Mouse (Mus musculus) embryo, embryonic 10 days (tissue): ENCODE data around the gene Eps8.

Experiments used
- DNase-seq: peaks from one replicate; pipeline ENCODE4 v3.0.0-alpha.2; 2015; ENCODE audit warnings: low spot score

Eps8 gene

GRCm38 (mm10) chr6:137664936-137665335, 10.3 kb upstream of the Eps8 start:
- no peak for DNase-seq

- no peak for DNase-seq
Observed at GRCm38 (mm10) chr6:137661583-137662365, 7.1 kb upstream of the Eps8 start.

DNA sequence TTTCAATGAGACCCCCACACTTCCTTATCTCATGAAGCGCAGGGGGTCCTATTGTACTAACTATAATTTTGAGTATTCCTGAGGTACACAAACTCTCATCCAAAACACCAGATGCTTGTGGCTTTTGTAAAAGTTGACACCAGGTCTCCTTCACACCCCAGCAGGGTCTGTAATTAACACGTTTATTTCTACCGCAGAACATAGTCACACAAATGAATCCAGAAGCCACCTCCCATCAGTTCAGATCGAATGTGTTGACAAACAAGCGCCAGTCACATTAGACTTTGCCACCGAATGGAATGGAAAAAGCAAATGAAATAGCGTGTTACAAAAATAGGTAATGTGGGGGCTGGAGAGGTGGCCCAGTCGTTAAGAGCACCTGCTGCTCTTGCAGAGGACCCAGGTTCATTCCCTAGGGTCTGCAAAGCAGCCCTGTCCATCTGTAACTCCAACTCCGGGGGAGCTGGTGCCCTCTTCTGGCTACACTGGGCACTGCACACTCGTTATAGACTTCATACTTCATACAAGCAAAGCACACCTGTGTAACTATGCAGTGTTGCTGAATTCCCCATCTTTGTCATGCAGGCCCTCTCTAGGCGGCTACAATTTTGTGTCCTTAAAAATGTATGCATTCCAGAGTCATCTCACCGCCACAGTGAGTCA, 3.9 kb upstream of the Eps8 start:
- peak; percentile 27 for DNase-seq

- DNase-seq, result no peak
Observed at GRCm38 (mm10) chr6:137657203-137657602, 2.5 kb upstream of the Eps8 start.

DNA sequence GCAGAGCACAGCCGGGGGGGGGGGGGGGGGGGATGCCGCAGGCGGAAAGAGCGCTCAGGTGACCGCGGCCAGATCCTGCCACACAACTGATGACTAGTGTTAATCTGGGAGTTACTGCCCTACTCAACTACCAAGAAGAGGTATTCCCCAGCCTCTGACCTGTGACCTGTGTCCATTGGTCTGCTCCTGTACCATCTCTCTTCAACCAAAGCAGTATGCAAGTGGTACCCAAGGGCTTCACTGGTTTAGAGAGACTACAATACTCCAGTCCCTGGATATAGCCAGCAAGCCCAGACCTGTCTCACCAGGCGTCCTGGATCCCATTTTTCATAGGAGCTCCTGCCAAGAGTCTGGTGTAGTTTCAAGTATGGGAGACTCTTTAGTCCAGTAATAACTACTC, 5.1 kb downstream of the Eps8 start:
- DNase-seq, result no peak

GRCm38 (mm10) chr6:137649068-137649480, 5.6 kb downstream of the Eps8 start:
- peak; percentile 76 for DNase-seq

GRCm38 (mm10) chr6:137648110-137649067, 6.3 kb downstream of the Eps8 start:
- DNase-seq, result peak; percentile 24

DNA sequence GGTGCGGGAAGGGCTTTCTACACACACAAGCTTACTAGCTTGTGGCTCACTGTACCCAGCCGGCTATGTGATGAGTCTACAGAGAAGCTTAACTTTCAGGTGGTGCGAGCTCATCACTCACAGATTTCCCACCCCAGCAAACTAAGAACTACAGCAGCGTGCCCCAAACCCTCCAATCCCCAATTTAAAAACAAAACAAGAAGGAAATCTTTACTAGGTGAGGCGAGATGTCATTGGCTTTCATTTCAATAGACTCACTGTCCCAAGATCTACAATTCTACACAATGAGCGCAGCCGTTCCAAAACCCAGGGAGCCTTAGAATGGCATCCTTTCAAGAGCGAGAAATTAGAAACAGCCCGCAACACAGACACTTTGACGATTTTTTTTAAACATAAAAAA, 7.0 kb downstream of the Eps8 start:
- DNase-seq, result no peak

GRCm38 (mm10) chr6:137646726-137647125, 8.0 kb downstream of the Eps8 start:
- no peak for DNase-seq

DNA sequence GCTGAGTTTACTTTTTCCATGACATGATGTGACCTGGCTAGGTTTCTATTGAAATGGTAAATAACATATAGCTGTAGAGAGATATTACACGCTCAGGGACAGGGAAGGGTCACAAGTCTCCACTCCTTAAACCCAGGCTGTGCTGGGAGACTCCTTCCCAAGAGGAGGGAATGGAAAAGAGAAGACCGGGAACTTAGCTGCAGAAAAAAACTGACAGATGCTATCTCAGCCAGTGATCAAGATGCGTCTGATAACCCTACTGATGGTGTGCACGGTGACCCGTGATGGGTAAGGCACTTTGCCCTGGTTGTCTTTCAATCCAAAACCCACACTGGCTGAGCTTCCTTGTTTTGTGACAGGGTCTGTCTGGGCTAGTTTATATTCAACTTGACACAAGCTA, 9.8 kb downstream of the Eps8 start:
- DNase-seq, result no peak

DNA sequence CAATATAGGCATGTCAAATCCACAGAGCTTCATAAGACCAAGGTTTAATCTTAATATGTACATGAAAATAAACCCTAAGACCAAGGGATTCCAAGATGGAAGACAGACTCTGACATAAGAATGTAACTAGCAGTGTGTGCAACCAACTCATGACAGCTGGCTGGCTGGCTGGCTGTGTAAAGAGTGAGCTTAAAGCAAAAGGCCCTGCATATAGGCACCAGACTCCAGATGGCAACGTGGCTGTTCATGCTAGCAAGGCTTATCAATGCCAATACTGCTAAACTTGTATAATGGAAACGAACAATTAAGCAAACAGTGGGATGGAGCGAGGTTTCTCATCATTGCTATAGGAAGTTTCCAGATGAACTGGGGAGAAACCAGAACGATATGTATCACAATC, 10.9 kb downstream of the Eps8 start:
- no peak for DNase-seq

- DNase-seq, result no peak
Observed at GRCm38 (mm10) chr6:137641642-137642041, 13.0 kb downstream of the Eps8 start.

GRCm38 (mm10) chr6:137638834-137639567, 15.7 kb downstream of the Eps8 start:
- DNase-seq, result no peak

- DNase-seq, result no peak
Observed at GRCm38 (mm10) chr6:137637443-137637842, 17.2 kb downstream of the Eps8 start.

DNA sequence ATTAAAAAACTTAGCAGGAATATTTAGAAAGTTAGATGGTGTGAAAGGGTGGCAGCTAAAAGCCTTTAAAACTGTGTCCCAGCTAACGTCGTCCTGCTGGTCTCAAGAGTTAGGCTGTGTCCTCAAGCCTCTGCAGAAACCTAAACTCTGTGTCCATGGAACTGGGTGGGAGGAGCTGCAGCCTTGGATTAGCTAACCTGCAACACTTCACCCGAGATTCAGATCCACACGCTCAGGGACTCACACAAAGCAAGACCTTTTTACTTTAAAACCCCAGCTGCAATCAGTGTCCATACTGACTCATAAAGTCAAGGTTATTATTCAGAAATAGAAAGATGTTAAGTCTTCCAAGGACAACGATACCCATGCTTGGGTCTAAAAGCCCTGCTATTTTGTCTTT, 18.5 kb downstream of the Eps8 start:
- DNase-seq, result no peak

GRCm38 (mm10) chr6:137633626-137634025, 21.1 kb downstream of the Eps8 start:
- DNase-seq, result peak; percentile 54

DNA sequence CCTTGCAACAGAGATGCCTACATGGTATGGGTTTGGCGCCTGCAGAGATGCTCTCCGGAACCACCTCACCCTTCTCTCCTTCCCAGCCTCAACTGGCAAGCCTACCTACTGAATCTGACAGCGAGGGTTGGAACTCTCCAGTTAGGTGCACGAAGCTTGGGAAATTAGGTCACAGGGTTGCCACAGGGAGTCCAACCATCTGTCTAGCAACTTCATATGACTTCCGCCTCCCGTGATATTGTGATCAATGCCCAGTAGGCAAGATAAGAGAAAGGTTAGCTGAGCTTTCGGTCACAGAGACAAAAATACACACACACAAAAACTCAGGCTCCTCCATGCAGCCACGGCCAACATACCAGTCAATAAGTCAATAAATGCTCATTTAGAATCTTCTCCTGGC, 21.6 kb downstream of the Eps8 start:
- no peak for DNase-seq

DNA sequence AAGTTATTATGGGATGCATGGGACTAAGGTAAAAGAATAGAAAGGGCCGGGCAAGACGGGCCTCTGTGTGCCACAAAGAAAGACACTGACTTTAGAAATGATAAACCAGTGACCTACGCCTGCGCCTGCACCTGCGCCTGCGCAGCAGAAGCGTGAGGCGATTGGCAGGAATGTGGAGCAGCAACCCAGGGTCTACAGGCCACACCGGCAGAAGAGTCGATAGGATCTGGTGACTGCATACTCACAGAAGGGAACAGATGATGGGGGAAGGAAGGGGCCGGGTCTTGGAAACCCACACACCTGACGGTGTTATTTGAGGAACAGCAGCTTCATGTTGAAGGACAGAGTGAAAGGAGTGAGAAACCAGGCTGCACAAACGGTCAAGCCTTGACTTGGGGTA, 24.3 kb downstream of the Eps8 start:
- no peak for DNase-seq

DNA sequence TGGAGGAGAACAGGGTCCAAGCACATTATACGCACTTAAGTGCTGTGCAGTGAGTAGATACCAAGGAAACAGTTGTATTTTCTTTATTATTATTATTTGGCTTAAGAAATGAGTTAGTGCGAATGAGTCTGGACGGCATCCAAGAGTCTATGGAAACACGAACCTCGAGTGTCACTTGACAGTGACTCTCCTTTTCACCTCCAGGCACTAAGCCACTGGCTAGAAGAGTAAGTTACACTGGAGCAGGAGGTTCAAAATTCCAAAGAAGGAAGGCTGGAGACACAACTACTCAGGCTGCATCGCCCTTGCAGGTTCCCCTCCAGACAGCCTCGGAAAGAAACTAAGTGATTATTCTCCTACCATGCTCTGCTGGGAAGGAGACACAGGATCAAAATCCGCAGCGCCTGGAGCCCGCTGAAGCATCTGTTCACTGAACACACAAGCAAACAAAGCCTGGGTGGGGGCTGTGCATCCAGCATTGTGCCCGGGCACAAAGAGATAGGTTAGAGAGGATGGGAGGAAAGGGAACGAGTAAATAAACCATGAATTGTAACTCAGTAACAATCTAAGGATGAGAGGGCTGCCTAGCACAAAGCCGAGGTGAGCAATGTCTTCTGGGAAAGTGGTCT, 25.0 kb downstream of the Eps8 start:
- DNase-seq, result no peak

DNA sequence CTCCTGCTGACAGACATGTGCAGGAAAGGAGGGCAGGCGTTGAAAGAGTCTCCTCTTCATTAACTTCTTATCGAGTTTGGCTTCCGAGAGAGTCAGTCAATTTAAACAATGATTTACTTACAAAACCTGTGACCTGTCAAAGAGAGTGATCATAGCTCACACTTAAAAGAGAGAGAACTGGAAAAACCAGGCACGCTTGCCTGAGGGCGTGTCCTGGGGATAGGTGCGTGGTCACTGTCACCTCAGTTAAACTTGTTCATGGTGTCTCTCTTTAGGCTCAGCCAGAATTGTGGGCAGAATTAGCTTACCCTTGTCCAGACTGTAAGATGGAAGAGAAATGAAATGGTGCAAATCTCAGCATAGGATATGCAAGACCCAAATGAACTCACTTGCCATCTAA, 26.0 kb downstream of the Eps8 start:
- DNase-seq, result no peak

DNA sequence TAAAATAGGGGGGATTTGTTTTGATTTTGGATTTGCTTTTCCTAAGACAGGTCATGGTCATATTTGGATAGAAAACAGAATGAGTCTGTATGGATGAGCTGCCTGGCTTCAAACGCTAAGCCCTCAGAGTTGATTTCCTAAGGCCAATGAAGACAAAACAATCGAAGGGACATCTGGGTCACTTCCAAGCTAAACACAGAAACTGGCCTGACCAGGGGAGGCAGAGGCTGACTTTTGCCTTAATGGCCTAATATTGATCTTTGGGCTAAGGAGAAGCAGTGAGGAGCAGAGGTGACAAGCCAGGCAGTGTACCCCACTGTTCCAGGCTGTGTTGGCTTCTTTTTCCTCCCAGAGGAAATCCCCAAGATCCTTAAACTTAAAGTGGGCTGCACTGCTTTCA, 33.7 kb downstream of the Eps8 start:
- DNase-seq, result no peak
